Mouse (Mus musculus): Measurements from ENCODE around the gene Mpped2. TPM values are rescaled to one million over a fixed set of nuclear protein-coding genes. Genes with fewer than 3 reads are reported as not detected.
A peak's percentile ranks its signal among the peaks of the same experiment; 100 is the strongest.

The Mpped2 gene
- polyA plus RNA-seq, 1 experiment from 2014 or later: 102 TPM

GRCm38 (mm10) chr2:106693702-106694566 lies 865 bp downstream of the Mpped2 start:
- H3K4me2 ChIP-seq (ENCODE audit: low read depth, low read length): peak overlapping the region; percentile 97
- under 1% methylated on average over 82 of the region's 91 CpGs for WGBS
- H3K4me3 ChIP-seq (ENCODE audit: low read depth, low read length): peak overlapping the region; percentile 86
- no peaks in the 10 kb centered on the region for H3K9me3 ChIP-seq (replicated peaks; ENCODE audit: control insufficient read depth, low read length)
- H3K27ac ChIP-seq (replicated peaks; ENCODE audit: low read depth, low read length): peak overlapping the region; percentile 99
- H3K9ac ChIP-seq (replicated peaks; ENCODE audit: low read length): peak overlapping the region; percentile 96
- H3K4me1 ChIP-seq (ENCODE audit: control insufficient read depth, insufficient read depth, low read length): no peaks in the 10 kb centered on the region
- H3K27me3 ChIP-seq (ENCODE audit: control insufficient read depth, insufficient read depth, low read length): no peaks in the 10 kb centered on the region
- H3K36me3 ChIP-seq (replicated peaks; ENCODE audit: control insufficient read depth, insufficient read depth, low read depth, low read length): no peaks in the 10 kb centered on the region
- ATAC-seq (replicated peaks; ENCODE audit: insufficient number of reproducible peaks, low FRiP score, low TSS enrichment, low read depth): peak; percentile 73
- peak; percentile 73 for DNase-seq (ENCODE audit: low spot score)

GRCm38 (mm10) chr2:106694567-106694885 lies 1.5 kb downstream of the Mpped2 start:
- H3K36me3 ChIP-seq (replicated peaks; ENCODE audit: control insufficient read depth, insufficient read depth, low read depth, low read length): no peaks in the 10 kb centered on the region
- peak overlapping the region; percentile 96 for H3K9ac ChIP-seq (replicated peaks; ENCODE audit: low read length)
- H3K27me3 ChIP-seq (ENCODE audit: control insufficient read depth, insufficient read depth, low read length): no peaks in the 10 kb centered on the region
- ATAC-seq (replicated peaks; ENCODE audit: insufficient number of reproducible peaks, low FRiP score, low TSS enrichment, low read depth) (no peak), DNase-seq (ENCODE audit: low spot score) (no peak)
- H3K9me3 ChIP-seq (replicated peaks; ENCODE audit: control insufficient read depth, low read length): no peaks in the 10 kb centered on the region
- no peaks in the 10 kb centered on the region for H3K4me1 ChIP-seq (ENCODE audit: control insufficient read depth, insufficient read depth, low read length)
- 0% methylated on average over 10 of the region's 10 CpGs for WGBS
- peak overlapping the region; percentile 86 for H3K4me3 ChIP-seq (ENCODE audit: low read depth, low read length)
- peak overlapping the region; percentile 99 for H3K27ac ChIP-seq (replicated peaks; ENCODE audit: low read depth, low read length)
- peak overlapping the region; percentile 97 for H3K4me2 ChIP-seq (ENCODE audit: low read depth, low read length)

DNA sequence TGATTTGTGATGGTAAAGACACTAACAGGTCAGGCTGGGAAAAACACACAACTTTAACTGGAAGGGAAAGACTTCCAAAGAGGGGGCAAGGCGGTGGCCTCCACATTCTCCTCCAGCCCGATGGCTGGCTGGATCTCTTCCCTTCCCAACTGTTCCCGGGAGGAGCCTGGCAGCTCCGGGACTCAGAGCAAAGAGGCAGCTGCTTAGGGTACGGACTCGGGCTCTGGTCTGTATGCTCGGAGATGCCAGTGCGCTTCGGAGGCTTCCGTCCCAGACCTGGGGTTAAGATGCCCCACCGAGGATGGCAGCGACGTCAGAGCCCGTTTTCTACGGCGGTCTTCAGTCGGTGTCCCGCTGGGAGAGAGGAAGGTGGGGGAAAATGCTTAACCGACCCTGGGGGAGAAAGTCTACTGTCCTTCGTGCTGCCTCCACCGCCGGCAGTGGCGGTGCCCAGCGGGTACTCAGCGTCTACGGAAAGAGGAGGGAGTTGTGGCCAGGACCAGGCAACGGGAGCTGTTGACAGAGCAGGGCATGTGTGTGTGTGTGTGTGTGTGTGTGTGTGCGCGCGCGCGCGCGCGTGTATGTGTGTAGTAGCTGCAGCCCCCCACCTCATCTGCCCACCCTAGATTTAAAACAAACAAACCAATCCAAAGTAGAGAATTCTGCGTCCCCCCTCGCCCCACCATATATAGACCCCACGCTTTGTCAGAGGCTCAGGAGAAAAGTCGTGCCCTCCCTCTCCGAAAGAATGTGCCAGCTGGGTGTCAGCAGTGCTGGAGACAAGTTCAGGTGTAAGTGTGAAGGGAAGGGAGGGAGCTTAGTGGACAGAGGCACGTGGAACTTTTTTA lies 2.0 kb downstream of the Mpped2 start:
- Histone ChIP-seq H3K27me3 (ENCODE audit: control insufficient read depth, insufficient read depth, low read length) (no peaks in the 10 kb centered on the region), H3K4me1 (ENCODE audit: control insufficient read depth, insufficient read depth, low read length) (no peaks in the 10 kb centered on the region), H3K9ac (replicated peaks; ENCODE audit: low read length) (peak overlapping the region; percentile 96), H3K4me3 (ENCODE audit: low read depth, low read length) (peak overlapping the region; percentile 86), H3K9me3 (replicated peaks; ENCODE audit: control insufficient read depth, low read length) (no peaks in the 10 kb centered on the region), H3K36me3 (replicated peaks; ENCODE audit: control insufficient read depth, insufficient read depth, low read depth, low read length) (no peaks in the 10 kb centered on the region), H3K4me2 (ENCODE audit: low read depth, low read length) (peak overlapping the region; percentile 97), H3K27ac (replicated peaks; ENCODE audit: low read depth, low read length) (peak overlapping the region; percentile 99)
- ATAC-seq (replicated peaks; ENCODE audit: insufficient number of reproducible peaks, low FRiP score, low TSS enrichment, low read depth) (peak; percentile 36; the same call in 1 of the 2 replicates), DNase-seq (ENCODE audit: low spot score) (peak; percentile 54)
- under 1% methylated on average over 33 of the region's 41 CpGs for WGBS

- no peaks in the 10 kb centered on the region for H3K27me3 ChIP-seq (ENCODE audit: control insufficient read depth, insufficient read depth, low read length)
- H3K4me3 ChIP-seq (ENCODE audit: low read depth, low read length): peak overlapping the region; percentile 86
- peak overlapping the region; percentile 97 for H3K4me2 ChIP-seq (ENCODE audit: low read depth, low read length)
- no peaks in the 10 kb centered on the region for H3K36me3 ChIP-seq (replicated peaks; ENCODE audit: control insufficient read depth, insufficient read depth, low read depth, low read length)
- DNase-seq (ENCODE audit: low spot score): peak; percentile 17
- H3K4me1 ChIP-seq (ENCODE audit: control insufficient read depth, insufficient read depth, low read length): no peaks in the 10 kb centered on the region
- peak overlapping the region; percentile 96 for H3K9ac ChIP-seq (replicated peaks; ENCODE audit: low read length)
- H3K27ac ChIP-seq (replicated peaks; ENCODE audit: low read depth, low read length): peak overlapping the region; percentile 99; the same call in 1 of the 2 replicates
- ATAC-seq (replicated peaks; ENCODE audit: insufficient number of reproducible peaks, low FRiP score, low TSS enrichment, low read depth): no peak
- no peaks in the 10 kb centered on the region for H3K9me3 ChIP-seq (replicated peaks; ENCODE audit: control insufficient read depth, low read length)
- 1% methylated on average over 13 of the region's 13 CpGs for WGBS
Measured at GRCm38 (mm10) chr2:106695734-106696022, 2.6 kb downstream of the Mpped2 start.

- H3K4me1 ChIP-seq (ENCODE audit: control insufficient read depth, insufficient read depth, low read length): no peaks in the 10 kb centered on the region
- 80% methylated on average over 8 of the region's 8 CpGs for WGBS
- no peaks in the 10 kb centered on the region for H3K27me3 ChIP-seq (ENCODE audit: control insufficient read depth, insufficient read depth, low read length)
- H3K9ac ChIP-seq (replicated peaks; ENCODE audit: low read length): no peak overlapping the region; the same call in 1 of the 2 replicates
- H3K4me3 ChIP-seq (ENCODE audit: low read depth, low read length): peak overlapping the region; percentile 86
- no peak for DNase-seq (ENCODE audit: low spot score)
- no peak overlapping the region for H3K27ac ChIP-seq (replicated peaks; ENCODE audit: low read depth, low read length)
- H3K9me3 ChIP-seq (replicated peaks; ENCODE audit: control insufficient read depth, low read length): no peaks in the 10 kb centered on the region
- H3K4me2 ChIP-seq (ENCODE audit: low read depth, low read length): peak overlapping the region; percentile 97
- H3K36me3 ChIP-seq (replicated peaks; ENCODE audit: control insufficient read depth, insufficient read depth, low read depth, low read length): no peaks in the 10 kb centered on the region
- ATAC-seq (replicated peaks; ENCODE audit: insufficient number of reproducible peaks, low FRiP score, low TSS enrichment, low read depth): no peak
Measured at GRCm38 (mm10) chr2:106696372-106696771, 3.3 kb downstream of the Mpped2 start.

DNA sequence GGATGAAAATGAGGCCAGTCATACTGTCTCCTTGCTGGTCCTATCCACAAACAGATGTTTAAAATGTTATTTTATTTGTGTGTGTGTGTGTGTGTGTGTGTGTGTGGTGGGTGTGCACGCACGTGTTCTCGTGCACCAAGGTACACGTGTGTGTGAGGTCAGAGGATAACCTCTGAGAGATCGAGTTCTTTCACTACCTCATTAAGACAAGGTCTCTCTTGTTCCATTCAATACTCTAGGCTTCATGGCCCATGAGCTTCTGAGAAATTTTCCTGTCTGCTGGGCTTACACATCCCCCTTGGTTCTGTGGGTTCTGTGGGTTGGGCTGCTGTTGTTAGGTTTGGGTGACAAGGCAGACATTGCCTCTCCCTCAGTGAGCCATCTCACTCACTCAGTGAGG lies 12.6 kb downstream of the Mpped2 start:
- 64% methylated on average over 5 of the region's 5 CpGs for WGBS
- Histone ChIP-seq H3K4me2 (ENCODE audit: low read depth, low read length) (no peak overlapping the region), H3K27me3 (ENCODE audit: control insufficient read depth, insufficient read depth, low read length) (no peaks in the 10 kb centered on the region), H3K4me3 (ENCODE audit: low read depth, low read length) (no peak overlapping the region), H3K36me3 (replicated peaks; ENCODE audit: control insufficient read depth, insufficient read depth, low read depth, low read length) (no peaks in the 10 kb centered on the region), H3K4me1 (ENCODE audit: control insufficient read depth, insufficient read depth, low read length) (no peaks in the 10 kb centered on the region), H3K9me3 (replicated peaks; ENCODE audit: control insufficient read depth, low read length) (no peaks in the 10 kb centered on the region), H3K9ac (replicated peaks; ENCODE audit: low read length) (no peak overlapping the region), H3K27ac (replicated peaks; ENCODE audit: low read depth, low read length) (no peak overlapping the region)
- ATAC-seq (replicated peaks; ENCODE audit: insufficient number of reproducible peaks, low FRiP score, low TSS enrichment, low read depth) (0 out of 2 replicates have a peak, but pooled peaks have one; percentile 14), DNase-seq (ENCODE audit: low spot score) (no peak)

DNA sequence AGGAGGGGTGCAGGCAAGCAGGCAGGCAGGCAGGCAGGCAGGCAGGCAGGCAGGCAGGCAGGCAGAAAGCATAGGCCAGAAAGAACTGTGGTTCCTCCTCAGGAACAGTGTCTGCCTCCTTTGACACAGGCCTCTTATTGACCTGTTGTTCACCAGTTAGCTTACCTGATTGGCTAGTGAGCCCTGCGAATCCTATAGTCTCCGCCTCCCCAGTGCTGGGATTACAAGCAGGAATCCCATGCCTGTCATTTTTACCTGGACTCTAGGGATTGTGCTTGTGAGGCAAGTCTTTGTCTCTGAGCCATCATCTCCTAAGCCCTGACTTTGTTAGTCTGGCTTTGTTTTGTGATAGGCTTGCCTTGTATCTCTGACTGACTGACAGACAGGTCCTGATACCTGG lies 14.1 kb downstream of the Mpped2 start:
- 88% methylated on average over 2 of the region's 2 CpGs for WGBS
- H3K27ac ChIP-seq (replicated peaks; ENCODE audit: low read depth, low read length): no peak overlapping the region
- H3K4me2 ChIP-seq (ENCODE audit: low read depth, low read length): no peak overlapping the region
- ATAC-seq (replicated peaks; ENCODE audit: insufficient number of reproducible peaks, low FRiP score, low TSS enrichment, low read depth) (no peak), DNase-seq (ENCODE audit: low spot score) (no peak)
- H3K9me3 ChIP-seq (replicated peaks; ENCODE audit: control insufficient read depth, low read length): no peaks in the 10 kb centered on the region
- no peaks in the 10 kb centered on the region for H3K36me3 ChIP-seq (replicated peaks; ENCODE audit: control insufficient read depth, insufficient read depth, low read depth, low read length)
- H3K4me3 ChIP-seq (ENCODE audit: low read depth, low read length): no peak overlapping the region
- H3K27me3 ChIP-seq (ENCODE audit: control insufficient read depth, insufficient read depth, low read length): no peaks in the 10 kb centered on the region
- 0 out of 2 replicates have a peak, but pooled peaks cover 6% of the 10 kb centered on the region for H3K4me1 ChIP-seq (ENCODE audit: control insufficient read depth, insufficient read depth, low read length)
- H3K9ac ChIP-seq (replicated peaks; ENCODE audit: low read length): no peak overlapping the region

Data from embryonic facial prominence, embryonic 11.5 days (tissue).